Mouse (Mus musculus) brain, embryonic 14.5 days (tissue): Measurements from ENCODE around the gene Met. TPM values are rescaled to one million over a fixed set of nuclear protein-coding genes. Genes with fewer than 3 reads are reported as not detected.

ENCODE experiments used
- DNase-seq: peaks from one replicate; pipeline ENCODE4 v3.0.0-alpha.2; 2011; ENCODE audit warnings: low read depth
- CTCF ChIP-seq: fragments of 200-500 bp; IDR thresholded peaks from 2 replicates; pipeline ENCODE4 v1.5.1; 2012; ENCODE audit warnings: inconsistent platforms, mild to moderate bottlenecking, moderate library complexity, borderline replicate concordance; ENCODE audit not compliant: insufficient read depth, insufficient read length; ENCODE audit errors: extremely low read depth
- POLR2A ChIP-seq: fragments of 200-500 bp; IDR thresholded peaks from 2 replicates; pipeline ENCODE4 v1.6.1; 2012; ENCODE audit warnings: mild to moderate bottlenecking, inconsistent platforms, borderline replicate concordance; ENCODE audit not compliant: poor library complexity, insufficient read depth, insufficient read length, severe bottlenecking; ENCODE audit errors: extremely low read depth
- polyA plus RNA-seq: library from polyadenylated mRNA; depleted of rRNA; stranded (reverse); fragments of >200 nt; gene quantifications from 2 replicates; pipeline ENCODE4 v1.2.3, GENCODE M21; 2012

Gene Met
- polyA plus RNA-seq, 1 experiment, result 1.8 TPM

- no peak for TF ChIP-seq CTCF
- DNase-seq, result peak; percentile 72
Measured at GRCm38 (mm10) chr6:17562472-17563088, 99.0 kb downstream of the Met start.

- TF ChIP-seq POLR2A (no peak), CTCF (no peak)
- DNase-seq, result no peak
Measured at GRCm38 (mm10) chr6:17568702-17569352, 105.2 kb downstream of the Met start.

- TF ChIP-seq POLR2A (no peak), CTCF (no peak)
- no peak for DNase-seq
Measured at GRCm38 (mm10) chr6:17573227-17573626, 109.6 kb downstream of the Met start.

GRCm38 (mm10) chr6:17573732-17574131 is 110.1 kb downstream of the Met start:
- TF ChIP-seq CTCF (no peak), POLR2A (no peak)
- DNase-seq, result no peak

- no peak for DNase-seq
- no peak for TF ChIP-seq CTCF
- no peak for TF ChIP-seq POLR2A
Measured at GRCm38 (mm10) chr6:17578092-17578760, 114.6 kb downstream of the Met start.

GRCm38 (mm10) chr6:17580349-17580748 is 116.7 kb downstream of the Met start:
- TF ChIP-seq CTCF, result no peak
- no peak for TF ChIP-seq POLR2A
- DNase-seq, result no peak

- peak; percentile 88 for DNase-seq
- TF ChIP-seq CTCF, result no peak
- TF ChIP-seq POLR2A, result no peak
Measured at GRCm38 (mm10) chr6:17583982-17584381, 120.4 kb downstream of the Met start.

GRCm38 (mm10) chr6:17589049-17589952 is 125.7 kb downstream of the Met start:
- TF ChIP-seq CTCF (peak; percentile 93), POLR2A (no peak)

GRCm38 (mm10) chr6:17589953-17590627 is 126.5 kb downstream of the Met start:
- no peak for TF ChIP-seq POLR2A
- TF ChIP-seq CTCF, result no peak

More at GRCm38 (mm10) chr6:17589049-17589952, 125.7 kb downstream of the Met start:
- peak; percentile 89 for DNase-seq

GRCm38 (mm10) chr6:17593971-17594370 is 130.4 kb downstream of the Met start:
- no peak for TF ChIP-seq POLR2A
- no peak for TF ChIP-seq CTCF
- DNase-seq, result no peak

More at GRCm38 (mm10) chr6:17589953-17590627, 126.5 kb downstream of the Met start:
- no peak for DNase-seq

GRCm38 (mm10) chr6:17595712-17596462 is 132.3 kb downstream of the Met start:
- DNase-seq, result no peak
- no peak for TF ChIP-seq POLR2A
- TF ChIP-seq CTCF, result no peak
